Mouse (Mus musculus): ENCODE measurements around the gene Mast4. TPM values are rescaled to one million over a fixed set of nuclear protein-coding genes. Genes with fewer than 3 reads are reported as not detected.
A peak's percentile ranks its signal among the peaks of the same experiment; 100 is the strongest.

Mast4 gene
- total RNA-seq, 2 experiments from 2014 or later: 66.7 to 68.9 TPM

DNA sequence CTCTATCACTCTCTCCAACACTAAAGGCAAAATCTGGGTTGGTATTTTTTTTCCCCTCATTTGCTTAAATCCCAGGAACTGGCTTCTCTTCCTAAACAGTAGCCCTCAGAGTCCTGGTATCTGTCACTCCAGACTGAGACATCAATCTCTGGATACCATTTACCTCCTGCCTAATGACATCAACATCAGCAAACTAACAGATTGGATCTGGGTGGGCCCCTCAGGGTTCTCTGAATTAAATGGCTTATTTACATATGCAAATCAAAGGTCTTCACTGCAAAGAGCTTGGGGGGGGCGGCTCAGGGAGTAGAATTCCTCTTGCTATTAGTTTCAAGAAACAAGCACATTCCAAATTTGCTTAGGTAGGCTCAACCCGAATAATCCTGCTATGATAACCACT lies 272.6 kb downstream of the Mast4 start:
- no peak overlapping the region for H3K27ac ChIP-seq
- no peak for DNase-seq (ENCODE audit: low spot score in 2 of 2)
- no peak for TF ChIP-seq CTCF (conservative IDR thresholded peaks at IDR 0.05)
- H3K4me3 ChIP-seq: no peak overlapping the region

DNA sequence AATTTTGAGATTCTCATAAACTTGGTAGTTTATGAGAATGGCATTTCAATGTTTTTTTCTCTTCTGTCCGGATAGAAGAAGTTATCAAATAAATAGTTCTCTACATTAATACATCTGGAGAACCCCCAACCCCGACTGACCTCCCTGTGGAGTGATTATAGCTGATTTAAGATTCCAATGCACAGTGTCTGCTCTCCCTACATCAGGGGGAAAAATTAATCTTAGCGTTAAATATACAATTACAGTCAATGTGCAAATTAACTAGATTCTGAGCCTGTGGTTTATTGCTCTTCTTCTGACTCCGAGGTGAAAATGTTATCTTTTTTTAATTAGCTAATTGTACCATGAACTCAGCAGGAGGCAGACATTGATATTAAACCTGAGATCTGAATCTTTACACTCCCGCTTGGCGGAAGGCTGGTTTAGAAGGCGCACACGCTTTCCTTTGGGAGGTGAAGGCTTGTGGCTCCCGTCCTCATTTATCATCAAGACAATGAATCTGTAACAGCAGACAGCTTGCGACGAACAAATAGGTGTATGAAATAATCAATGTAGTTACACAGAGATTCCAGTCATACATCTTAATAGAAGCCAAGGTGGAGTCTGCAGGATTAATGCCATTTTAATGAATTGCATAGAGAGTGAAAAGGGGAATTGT lies 274.2 kb downstream of the Mast4 start:
- no peak for DNase-seq (ENCODE audit: low spot score in 2 of 2)
- Histone ChIP-seq H3K27ac (no peak overlapping the region), H3K4me3 (no peak overlapping the region)
- TF ChIP-seq CTCF (conservative IDR thresholded peaks at IDR 0.05): no peak

DNA sequence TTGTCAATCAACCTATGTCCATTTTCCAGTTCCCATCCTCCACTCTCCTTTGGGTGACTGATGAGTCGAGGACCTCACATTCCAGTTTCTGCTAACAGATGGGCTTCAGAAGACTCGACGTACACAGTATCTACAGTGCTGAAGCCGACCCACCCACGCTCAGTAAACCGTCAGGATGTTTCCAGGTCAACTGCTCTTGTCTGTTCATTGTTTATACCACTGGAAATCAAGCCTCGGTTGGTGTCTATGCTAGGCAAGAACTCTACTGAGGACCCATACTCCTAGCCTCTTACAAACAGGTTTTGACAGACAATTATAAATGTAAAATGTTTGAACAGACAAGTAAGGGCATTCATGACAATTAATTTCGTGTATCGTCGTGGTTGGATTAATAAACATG lies 277.8 kb downstream of the Mast4 start:
- no peak overlapping the region for H3K27ac ChIP-seq
- no peak for DNase-seq (ENCODE audit: low spot score in 2 of 2)
- H3K4me3 ChIP-seq: no peak overlapping the region
- no peak for TF ChIP-seq CTCF (conservative IDR thresholded peaks at IDR 0.05)

DNA sequence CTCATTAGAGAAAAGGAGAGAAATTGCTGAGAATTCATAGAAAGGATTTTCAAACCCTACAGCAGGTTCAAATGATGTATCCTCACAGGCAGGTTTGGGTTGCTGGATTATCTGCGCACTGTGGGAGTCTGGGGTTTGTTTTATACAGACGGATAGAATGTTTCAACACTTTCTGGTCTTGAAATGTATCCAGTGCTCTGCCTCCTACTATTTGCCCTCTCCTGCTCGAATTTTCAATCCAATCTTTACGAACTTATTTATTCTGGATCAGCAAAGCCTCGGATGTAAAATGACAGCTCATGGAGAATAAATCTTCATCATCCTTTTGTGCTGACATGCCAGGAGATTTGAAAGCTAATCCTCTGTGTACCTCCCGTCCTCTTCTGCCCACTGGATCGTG lies 281.6 kb downstream of the Mast4 start:
- H3K4me3 ChIP-seq: no peak overlapping the region; the same call in 1 of the 2 replicates
- H3K27ac ChIP-seq: no peak overlapping the region
- DNase-seq (ENCODE audit: low spot score in 2 of 2): no peak
- TF ChIP-seq CTCF (conservative IDR thresholded peaks at IDR 0.05): no peak

DNA sequence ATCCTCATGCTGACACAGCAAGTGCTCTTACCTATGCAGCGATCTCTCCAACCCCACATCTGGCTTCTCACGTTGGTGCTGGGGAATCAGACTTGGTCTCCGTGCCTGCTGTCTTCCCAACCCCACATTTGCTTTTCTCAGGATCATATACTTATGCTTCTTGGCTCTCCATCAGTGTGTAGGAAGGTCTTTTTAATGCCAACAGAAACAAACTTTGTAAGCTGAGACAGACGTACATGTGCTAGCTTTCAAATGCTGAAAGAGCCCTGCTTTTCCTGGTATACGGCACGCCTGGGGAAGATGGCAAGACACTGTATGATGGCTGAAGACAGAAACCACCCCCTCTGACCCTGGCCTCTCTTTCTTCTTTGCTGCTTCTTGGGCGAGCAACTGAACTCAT lies 285.3 kb downstream of the Mast4 start:
- no peak for DNase-seq (ENCODE audit: low spot score in 2 of 2)
- H3K27ac ChIP-seq: no peak overlapping the region

DNA sequence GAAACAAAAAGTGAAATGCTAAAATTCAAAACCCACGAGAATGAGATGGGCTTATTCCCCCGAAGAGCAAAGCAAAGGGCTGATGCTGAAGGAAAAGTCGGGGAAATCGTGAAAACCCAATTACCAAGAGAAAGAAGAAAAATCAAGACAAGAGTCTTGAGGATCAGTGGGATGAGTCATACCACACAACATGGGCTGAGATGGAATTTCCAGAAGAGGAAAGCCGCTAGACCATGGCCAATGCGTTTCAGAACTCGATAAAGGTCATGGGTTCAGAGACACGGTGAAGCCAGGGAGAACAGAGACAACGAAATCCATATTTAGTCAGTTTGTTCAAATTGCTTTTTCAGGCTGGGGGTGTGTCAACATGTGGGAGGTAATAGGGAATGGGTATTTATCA lies 290.6 kb downstream of the Mast4 start:
- DNase-seq (ENCODE audit: low spot score in 2 of 2): no peak
- H3K4me3 ChIP-seq: no peak overlapping the region
- peak overlapping the region; percentile 52; the same call in 1 of the 2 replicates for H3K27ac ChIP-seq
- no peak for TF ChIP-seq CTCF (conservative IDR thresholded peaks at IDR 0.05)

More for the DNA sequence above, 285.3 kb downstream of the Mast4 start:
- no peak overlapping the region for H3K4me3 ChIP-seq
- TF ChIP-seq CTCF (conservative IDR thresholded peaks at IDR 0.05): no peak

DNA sequence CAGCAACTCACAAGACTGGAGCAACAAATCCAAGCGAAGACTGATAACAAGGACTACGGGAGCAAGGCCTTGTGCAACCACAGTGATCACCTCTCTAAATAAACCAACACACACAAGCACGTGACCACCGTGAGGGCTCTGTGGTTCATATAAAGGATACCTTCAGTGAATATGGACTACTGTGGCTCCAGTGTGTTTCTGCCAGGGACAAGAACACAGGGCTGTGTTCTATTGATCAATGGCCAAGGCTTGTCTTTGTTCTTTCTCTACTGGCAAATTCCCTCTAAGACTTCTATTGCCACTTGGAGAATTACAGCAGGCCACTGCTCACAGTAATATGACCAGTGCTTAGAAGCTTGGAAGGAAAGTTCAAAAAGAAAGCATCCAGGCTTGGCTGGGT lies 291.3 kb downstream of the Mast4 start:
- TF ChIP-seq CTCF (conservative IDR thresholded peaks at IDR 0.05): no peak
- DNase-seq (ENCODE audit: low spot score in 2 of 2): no peak
- no peak overlapping the region for H3K4me3 ChIP-seq
- H3K27ac ChIP-seq: peak overlapping the region; percentile 67

DNA sequence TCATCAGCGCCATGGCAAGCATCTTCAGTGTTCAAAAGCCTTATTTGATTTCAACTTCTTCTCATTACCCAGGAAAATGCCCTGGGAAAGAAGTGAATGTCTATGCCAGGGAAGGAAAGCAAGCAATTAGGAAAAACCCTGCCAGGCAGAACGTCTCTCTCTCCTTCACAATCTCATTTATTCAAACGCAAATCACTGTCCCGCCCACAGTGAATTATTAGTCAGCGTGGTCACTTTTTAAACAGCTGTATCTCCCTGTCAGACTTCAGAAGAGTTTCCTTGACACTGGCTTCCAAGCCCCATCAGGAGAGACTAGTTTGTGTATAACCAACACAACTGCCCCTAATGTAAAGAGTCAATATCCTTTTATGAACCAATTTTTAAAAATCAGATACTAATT lies 296.8 kb downstream of the Mast4 start:
- Histone ChIP-seq H3K27ac (no peak overlapping the region), H3K4me3 (no peak overlapping the region)
- no peak for DNase-seq (ENCODE audit: low spot score in 2 of 2)
- no peak for TF ChIP-seq CTCF (conservative IDR thresholded peaks at IDR 0.05)

DNA sequence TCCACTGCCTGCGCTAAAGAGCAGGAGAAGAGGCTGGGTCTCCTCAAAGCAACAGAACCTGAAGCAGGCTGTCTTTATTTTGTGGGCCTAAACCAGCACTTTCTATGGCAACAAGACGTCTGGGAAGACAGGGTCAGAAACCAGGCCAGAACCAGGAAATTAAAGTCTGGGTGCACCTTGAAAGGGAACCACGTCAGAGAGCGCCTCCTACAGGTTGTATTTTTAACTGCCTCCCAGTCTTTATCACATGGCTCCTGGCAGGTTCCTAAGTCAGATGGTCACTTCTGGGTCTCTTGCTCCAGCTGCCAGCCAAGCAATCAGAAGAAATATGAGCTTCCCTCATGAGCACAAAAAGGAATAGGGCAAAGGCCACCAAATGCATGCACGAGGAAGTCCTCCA lies 304.9 kb downstream of the Mast4 start:
- TF ChIP-seq CTCF (conservative IDR thresholded peaks at IDR 0.05): peak; percentile 36

DNA sequence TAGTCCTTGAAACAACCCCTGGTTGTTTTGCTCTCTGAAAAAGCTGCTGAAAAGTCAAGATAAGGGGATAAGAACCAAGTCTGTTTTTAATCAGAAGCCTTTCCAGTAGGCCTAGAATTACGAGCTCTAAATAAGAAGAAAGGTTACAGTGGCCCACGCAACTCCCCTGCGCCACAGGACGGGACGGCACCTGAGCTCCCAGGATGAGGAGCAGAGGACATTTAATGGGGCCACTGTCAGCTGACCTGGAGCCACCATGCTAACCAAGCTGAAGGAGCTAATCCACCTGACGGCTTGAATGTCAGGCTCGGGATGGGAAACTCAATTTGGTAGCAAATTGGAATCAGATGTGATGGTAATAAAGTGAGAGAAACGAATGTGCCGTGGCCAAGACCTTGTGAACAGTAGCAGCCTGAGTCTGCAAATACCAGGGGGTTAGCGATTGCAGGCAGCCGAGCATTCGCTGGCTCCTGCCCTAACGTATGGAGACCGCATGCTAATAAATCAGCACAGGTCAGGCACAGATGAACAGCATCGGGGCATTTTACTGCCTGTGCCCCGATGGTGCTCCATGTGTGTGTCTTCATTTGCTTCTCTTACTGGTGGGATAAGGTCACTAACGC lies 306.7 kb downstream of the Mast4 start:
- DNase-seq (ENCODE audit: low spot score in 2 of 2): no peak
- Histone ChIP-seq H3K4me3 (no peak overlapping the region), H3K27ac (no peak overlapping the region)
- TF ChIP-seq CTCF (conservative IDR thresholded peaks at IDR 0.05): no peak

More for the DNA sequence above, 304.9 kb downstream of the Mast4 start:
- Histone ChIP-seq H3K27ac (no peak overlapping the region), H3K4me3 (no peak overlapping the region)
- no peak for DNase-seq (ENCODE audit: low spot score in 2 of 2)

DNA sequence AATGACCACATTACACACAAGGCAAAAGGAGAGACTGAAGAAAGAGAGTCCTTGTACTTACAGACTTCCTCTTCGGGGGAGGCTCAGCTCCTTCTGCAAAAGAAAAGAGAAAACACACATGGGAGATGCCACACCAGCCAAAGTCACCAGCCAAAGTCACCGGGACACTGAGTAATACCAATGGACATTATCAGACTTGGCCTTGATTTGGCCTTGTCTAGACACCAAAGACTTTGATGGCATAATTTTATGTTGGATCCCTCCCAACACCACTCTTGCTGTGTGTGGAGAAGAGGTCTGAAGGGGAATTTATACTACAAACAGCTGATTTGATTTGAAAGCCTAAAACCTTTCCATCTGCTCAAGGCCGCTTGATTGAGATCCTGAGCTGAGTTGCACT lies 308.8 kb downstream of the Mast4 start:
- Histone ChIP-seq H3K4me3 (no peak overlapping the region), H3K27ac (no peak overlapping the region)
- TF ChIP-seq CTCF (conservative IDR thresholded peaks at IDR 0.05): no peak
- DNase-seq (ENCODE audit: low spot score in 2 of 2): no peak

DNA sequence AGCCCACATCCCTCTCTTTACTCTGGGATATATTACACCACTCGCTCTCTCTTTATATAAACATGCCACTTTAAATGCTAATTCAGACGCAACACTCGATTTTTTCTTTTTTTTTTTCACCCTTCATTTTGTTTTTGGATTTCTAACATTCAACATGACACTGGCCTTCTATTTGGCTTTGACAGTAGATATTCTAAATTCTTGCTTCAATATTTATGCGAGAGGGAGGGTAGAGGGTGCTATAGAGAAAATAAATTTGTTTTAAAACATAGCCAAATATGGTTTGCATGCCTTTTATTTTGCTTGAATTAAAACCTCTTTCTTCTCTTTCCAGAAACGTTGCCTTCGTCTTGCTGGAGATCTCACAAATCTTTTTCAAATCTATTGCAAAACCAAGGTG lies 315.8 kb downstream of the Mast4 start:
- no peak overlapping the region for H3K4me3 ChIP-seq
- peak overlapping the region; percentile 18; the same call in 1 of the 2 replicates for H3K27ac ChIP-seq
- TF ChIP-seq CTCF (conservative IDR thresholded peaks at IDR 0.05): no peak
- DNase-seq (ENCODE audit: low spot score in 2 of 2): no peak

DNA sequence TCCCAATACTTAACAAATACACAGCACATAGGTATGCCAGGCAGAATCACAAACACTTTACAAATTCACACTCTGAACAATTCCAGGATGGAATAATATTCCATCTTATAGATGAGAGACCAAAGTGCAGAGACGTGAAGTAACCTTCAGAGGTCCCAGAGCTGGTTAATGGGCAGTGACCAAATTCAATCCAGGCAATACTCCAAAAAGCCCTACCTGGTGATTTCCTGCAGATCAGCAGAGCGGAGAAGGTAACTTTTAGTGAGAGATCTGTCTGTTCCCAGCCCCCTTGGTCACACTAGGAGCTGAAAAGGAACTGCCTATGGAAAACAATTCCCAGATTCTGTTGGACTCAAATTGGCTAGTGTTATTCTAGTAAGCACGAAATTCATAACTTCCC lies 316.6 kb downstream of the Mast4 start:
- DNase-seq (ENCODE audit: low spot score in 2 of 2): no peak
- TF ChIP-seq CTCF (conservative IDR thresholded peaks at IDR 0.05): no peak
- no peak overlapping the region for H3K4me3 ChIP-seq

DNA sequence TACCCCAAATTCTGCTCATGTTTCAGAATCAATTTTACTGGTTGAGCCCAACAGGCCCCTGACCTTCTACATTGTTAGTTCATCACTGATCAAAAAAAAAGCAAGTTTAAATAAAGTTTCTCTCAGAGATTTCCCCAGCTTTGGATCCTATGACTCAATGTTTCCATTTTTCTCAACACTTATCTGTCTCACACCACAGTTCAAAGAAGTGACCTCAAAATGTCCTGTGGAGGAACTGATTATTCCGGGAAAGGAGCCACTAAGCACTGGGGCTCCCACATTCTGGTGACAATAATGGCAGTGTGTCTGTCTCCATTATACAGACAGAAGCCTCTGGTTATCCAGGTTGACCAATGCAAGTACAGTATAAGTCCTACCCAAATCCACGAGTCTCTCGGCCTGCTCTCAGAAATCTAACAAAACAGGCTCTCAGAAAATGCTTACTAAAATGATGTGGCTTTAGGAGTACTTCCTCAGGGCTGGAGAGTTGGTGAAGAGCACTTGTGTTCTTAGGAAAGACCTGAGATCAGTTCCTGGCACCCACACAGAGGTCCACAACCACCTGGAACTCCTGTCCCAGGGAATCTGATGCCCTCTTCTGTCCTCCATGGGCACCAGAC lies 319.1 kb downstream of the Mast4 start:
- no peak for TF ChIP-seq CTCF (conservative IDR thresholded peaks at IDR 0.05)
- DNase-seq (ENCODE audit: low spot score in 2 of 2): no peak
- no peak overlapping the region for H3K4me3 ChIP-seq
- H3K27ac ChIP-seq: peak overlapping the region; percentile 67

More for the DNA sequence above, 316.6 kb downstream of the Mast4 start:
- no peak overlapping the region for H3K27ac ChIP-seq

All from layer of hippocampus, adult 2 months (tissue).